Mouse (Mus musculus) testis, adult 2 months (tissue): ENCODE data around the gene Sh2d4b.

Source experiments
- CTCF ChIP-seq: fragments of 200-500 bp; IDR thresholded peaks from 2 replicates; pipeline ENCODE4 v1.5.1; 2012; ENCODE audit warnings: low read depth, mild to moderate bottlenecking, inconsistent platforms, low read length, moderate library complexity; ENCODE audit not compliant: control insufficient read depth, insufficient read depth, insufficient replicate concordance
- POLR2A ChIP-seq: fragments of 200-500 bp; IDR thresholded peaks from 2 replicates; pipeline ENCODE4 v1.6.1; 2012; ENCODE audit warnings: low read depth, mild to moderate bottlenecking, inconsistent platforms, low read length, moderate library complexity; ENCODE audit not compliant: control insufficient read depth

GRCm38 (mm10) chr14:40942429-40942828, 49.4 kb upstream of the Sh2d4b start:
- TF ChIP-seq CTCF = no peak
- TF ChIP-seq POLR2A = no peak
